Mouse (Mus musculus) kidney, postnatal 36 days (tissue): Measurements from ENCODE around the gene Frmd8.

Experiments used
- DNase-seq, 2 experiments: peaks; one replicate each; pipeline ENCODE4 v3.0.0; 2021 to 2022; ENCODE audit warnings: mixed read lengths in 2 of 2

The Frmd8 gene

GRCm38 (mm10) chr19:5883935-5884334 lies 8.9 kb upstream of the Frmd8 start:
- no peak for DNase-seq

GRCm38 (mm10) chr19:5882079-5882478 lies 7.0 kb upstream of the Frmd8 start:
- peak; percentile 26 to 46 for DNase-seq

GRCm38 (mm10) chr19:5881155-5881554 lies 6.1 kb upstream of the Frmd8 start:
- DNase-seq = peak; percentile 78

GRCm38 (mm10) chr19:5879735-5880134 lies 4.7 kb upstream of the Frmd8 start:
- DNase-seq = no peak

- peak in 1 of 2 experiments; percentile 41 for DNase-seq
Observed at GRCm38 (mm10) chr19:5878916-5879315, 3.8 kb upstream of the Frmd8 start.

GRCm38 (mm10) chr19:5878362-5878722 lies 3.3 kb upstream of the Frmd8 start:
- peak; percentile 92 to 95 for DNase-seq

GRCm38 (mm10) chr19:5877618-5878361 lies 2.7 kb upstream of the Frmd8 start, which contains the start of gene Slc25a45:
Gene Slc25a45, plus strand, starts transcription at chr19:5877808.
- peak; percentile 75 to 85 for DNase-seq

GRCm38 (mm10) chr19:5874391-5874968 lies 594 bp downstream of the Frmd8 start:
- DNase-seq = no peak

- no peak for DNase-seq
Observed at GRCm38 (mm10) chr19:5872931-5873556, 2.0 kb downstream of the Frmd8 start.

- DNase-seq = no peak
Observed at GRCm38 (mm10) chr19:5872528-5872927, 2.5 kb downstream of the Frmd8 start.

GRCm38 (mm10) chr19:5871683-5872082 lies 3.4 kb downstream of the Frmd8 start:
- DNase-seq = no peak

GRCm38 (mm10) chr19:5871273-5871672 lies 3.8 kb downstream of the Frmd8 start:
- DNase-seq = peak; percentile 31 to 50

- no peak for DNase-seq
Observed at GRCm38 (mm10) chr19:5868096-5868495, 7.0 kb downstream of the Frmd8 start.

- no peak for DNase-seq
Observed at GRCm38 (mm10) chr19:5864710-5865398, 10.2 kb downstream of the Frmd8 start.

- no peak for DNase-seq
Observed at GRCm38 (mm10) chr19:5863776-5864175, 11.3 kb downstream of the Frmd8 start.

GRCm38 (mm10) chr19:5862335-5863085 lies 12.6 kb downstream of the Frmd8 start:
- DNase-seq = no peak

- no peak for DNase-seq
Observed at GRCm38 (mm10) chr19:5856604-5857003, 18.5 kb downstream of the Frmd8 start.

GRCm38 (mm10) chr19:5852035-5852722 lies 22.9 kb downstream of the Frmd8 start:
- DNase-seq = no peak

GRCm38 (mm10) chr19:5851481-5851971 lies 23.5 kb downstream of the Frmd8 start:
- peak in 1 of 2 experiments; percentile 23 for DNase-seq

GRCm38 (mm10) chr19:5850860-5851259 lies 24.2 kb downstream of the Frmd8 start:
- DNase-seq = no peak

GRCm38 (mm10) chr19:5849843-5850527 lies 25.1 kb downstream of the Frmd8 start:
- peak; percentile 98 for DNase-seq
